Mouse (Mus musculus) liver, embryonic 13.5 days (tissue): Measurements from ENCODE around the gene Ivd. TPM values are rescaled to one million over a fixed set of nuclear protein-coding genes. Genes with fewer than 3 reads are reported as not detected.

ENCODE experiments used
- ATAC-seq: fragments of 200-750 bp; cut with Nextera tagmentation; 2 replicates; pipeline ENCODE4 v1.8.0; 2017; ENCODE audit warnings: low read depth, mild to moderate bottlenecking, moderate number of reproducible peaks, moderate library complexity
- DNase-seq: peaks from one replicate; pipeline ENCODE4 v3.0.0; 2022
- H3K27ac ChIP-seq: fragments of 300-500 bp; sonication (generic); 2 replicates; pipeline ENCODE4 v1.5.1; 2015; ENCODE audit warnings: moderate library complexity, mild to moderate bottlenecking, inconsistent platforms
- H3K27me3 ChIP-seq: fragments of 300-500 bp; sonication (generic); 2 replicates; pipeline ENCODE4 v1.6.1; 2015; ENCODE audit warnings: mild to moderate bottlenecking, inconsistent platforms
- H3K36me3 ChIP-seq: fragments of 300-500 bp; sonication (generic); 2 replicates; pipeline ENCODE4 v1.6.1; 2015; ENCODE audit warnings: mild to moderate bottlenecking, inconsistent platforms
- H3K4me1 ChIP-seq: fragments of 300-500 bp; sonication (generic); replicated peaks from 2 replicates; pipeline ENCODE4 v1.6.1; 2015; ENCODE audit warnings: inconsistent platforms
- H3K4me2 ChIP-seq: fragments of 300-500 bp; sonication (generic); 2 replicates; pipeline ENCODE4 v1.6.1; 2015; ENCODE audit warnings: inconsistent platforms, mild to moderate bottlenecking, moderate library complexity
- H3K4me3 ChIP-seq: fragments of 300-500 bp; sonication (generic); replicated peaks from 2 replicates; pipeline ENCODE4 v1.5.1; 2015; ENCODE audit warnings: mild to moderate bottlenecking, inconsistent platforms
- H3K9ac ChIP-seq: fragments of 300-500 bp; sonication (generic); 2 replicates; pipeline ENCODE4 v1.6.1; 2015; ENCODE audit warnings: mild to moderate bottlenecking, inconsistent platforms
- H3K9me3 ChIP-seq: fragments of 300-500 bp; sonication (generic); replicated peaks from 2 replicates; pipeline ENCODE4 v1.6.1; 2016; ENCODE audit warnings: inconsistent platforms
- WGBS: fragments of 180-500 bp; shearing (Covaris S2); methylation state at CpG from one replicate; pipeline ENCODE4 v1.1.7; 2015; ENCODE audit not compliant: insufficient replicate concordance; 5-methylcytosine and 5-hydroxymethylcytosine counted together
- polyA plus RNA-seq: library from polyadenylated mRNA; unstranded; fragments of >200 nt; fragmentation: Nextera tagmentation; extraction: Ambion mirVana; gene quantifications from 2 replicates; pipeline ENCODE4 v1.2.1, GENCODE M21; 2015

The Ivd gene
- polyA plus RNA-seq, 1 experiment from 2014 or later, result 26.4 TPM

DNA sequence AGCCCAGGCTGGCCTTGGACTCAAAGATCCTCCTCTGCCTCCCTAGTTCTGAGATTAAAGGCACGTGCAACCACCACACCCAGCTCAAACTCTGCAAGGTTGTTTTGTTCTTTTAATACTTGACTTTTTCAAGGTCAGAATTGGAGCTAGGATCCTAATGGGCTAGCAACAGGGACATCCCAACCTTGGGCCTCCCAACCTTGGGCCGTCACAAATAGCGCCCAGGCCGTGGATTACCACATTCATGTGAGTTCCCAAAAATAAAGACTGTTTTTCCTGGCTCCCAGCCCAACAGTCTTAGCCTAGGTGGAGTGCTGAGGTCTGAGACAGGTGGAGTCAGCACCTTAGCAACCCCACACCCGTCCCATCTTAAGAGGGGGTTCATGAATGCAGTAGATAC is 20.2 kb downstream of the Ivd start:
- Histone ChIP-seq H3K4me3 (no peak overlapping the region), H3K4me2 (no peak overlapping the region), H3K27me3 (peaks cover 13% of the 10 kb centered on the region), H3K9ac (no peak overlapping the region), H3K36me3 (peaks cover 10% of the 10 kb centered on the region; the same call in 1 of the 2 replicates), H3K27ac (0 out of 2 replicates have a peak overlapping the region, but pooled peaks have one; percentile 2), H3K9me3 (no peaks in the 10 kb centered on the region), H3K4me1 (peaks cover 27% of the 10 kb centered on the region)
- no peak for ATAC-seq
- no peak for DNase-seq
- WGBS, result 69% methylated on average over 5 of the region's 5 CpGs

- Histone ChIP-seq H3K4me1 (peaks cover 38% of the 10 kb centered on the region), H3K4me2 (peak overlapping the region; percentile 83), H3K36me3 (peaks cover under 1% of the 10 kb centered on the region; the same call in 1 of the 2 replicates), H3K27ac (peak overlapping the region; percentile 68), H3K4me3 (peak overlapping the region; percentile 59), H3K9me3 (no peaks in the 10 kb centered on the region), H3K9ac (peak overlapping the region; percentile 70), H3K27me3 (peaks cover 13% of the 10 kb centered on the region)
- 3% methylated on average over 32 of the region's 32 CpGs for WGBS
- DNase-seq (peak; percentile 70), ATAC-seq (peak; percentile 46)
Measured at GRCm38 (mm10) chr2:118882840-118883679, 21.3 kb downstream of the Ivd start.

- peaks cover 25% of the 10 kb centered on the region for H3K27me3 ChIP-seq
- peak overlapping the region; percentile 68 for H3K9ac ChIP-seq
- peaks cover 51% of the 10 kb centered on the region for H3K4me1 ChIP-seq
- H3K27ac ChIP-seq, result peak overlapping the region; percentile 94
- H3K9me3 ChIP-seq, result no peaks in the 10 kb centered on the region
- H3K4me3 ChIP-seq, result peak overlapping the region; percentile 51
- ATAC-seq (peak; percentile 63), DNase-seq (no peak)
- 37% methylated on average over 13 of the region's 13 CpGs for WGBS
- H3K36me3 ChIP-seq, result no peaks in the 10 kb centered on the region
- peak overlapping the region; percentile 79 for H3K4me2 ChIP-seq
Measured at GRCm38 (mm10) chr2:118887440-118887839, 25.7 kb downstream of the Ivd start.

DNA sequence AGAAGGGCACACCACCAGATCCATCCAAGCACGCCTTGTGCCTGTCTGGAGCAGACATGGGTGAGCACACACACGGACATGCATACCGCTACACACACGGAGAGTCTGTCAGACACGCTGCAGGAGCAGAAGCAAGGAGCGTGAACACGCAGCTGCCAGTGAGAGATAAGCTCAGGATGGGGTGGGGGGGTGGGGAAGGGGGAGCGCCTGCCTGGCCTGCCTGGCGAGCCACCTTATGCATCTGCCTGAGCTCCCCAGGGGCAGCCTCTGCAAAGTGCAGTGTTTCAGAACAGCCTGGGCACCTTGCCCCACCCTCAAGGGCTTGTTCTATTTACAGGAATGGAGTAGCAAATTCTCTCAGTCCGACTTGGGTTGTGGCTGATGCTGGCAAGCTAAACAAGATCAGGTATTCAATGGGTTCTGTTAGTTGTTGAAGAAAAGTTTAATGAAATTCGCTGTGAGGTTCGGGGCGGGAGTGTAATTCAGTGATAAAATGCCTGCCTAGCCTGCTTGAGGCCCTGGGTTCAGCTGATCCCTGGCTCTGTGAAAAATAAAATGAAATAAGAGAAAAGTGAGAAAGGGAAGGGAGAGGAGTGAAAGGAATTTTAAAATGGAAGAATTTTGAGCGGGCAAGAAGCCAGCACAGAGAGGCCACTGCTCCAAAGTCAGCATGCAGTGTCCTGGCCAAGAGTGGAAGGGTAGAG is 26.2 kb downstream of the Ivd start:
- ATAC-seq, result peak; percentile 93
- peak overlapping the region; percentile 51 for H3K4me3 ChIP-seq
- 10% methylated on average over 14 of the region's 14 CpGs for WGBS

DNA sequence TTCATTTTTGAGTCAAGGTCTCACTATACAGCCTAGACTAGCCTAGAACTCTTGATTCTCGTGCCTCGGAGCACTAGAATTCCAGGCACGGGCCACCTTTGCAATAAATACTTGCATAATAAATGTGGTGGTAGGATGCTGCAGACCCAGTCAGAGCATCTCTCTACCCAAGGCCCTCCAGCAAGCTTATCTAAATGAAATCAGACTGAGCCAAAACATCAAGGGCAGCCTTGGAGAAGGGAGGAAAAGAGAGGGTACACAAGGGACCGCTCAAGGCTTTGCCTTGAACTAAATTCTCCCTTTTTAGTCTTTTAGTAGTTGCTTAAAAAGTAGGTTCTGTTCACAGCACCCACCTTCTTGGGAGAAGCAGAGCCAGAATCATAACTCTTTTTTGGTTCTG is 29.4 kb downstream of the Ivd start:
- H3K9ac ChIP-seq, result no peak overlapping the region
- WGBS, result 87% methylated on average over 4 of the region's 4 CpGs
- no peak for ATAC-seq
- H3K9me3 ChIP-seq, result no peaks in the 10 kb centered on the region
- H3K27ac ChIP-seq, result no peak overlapping the region
- peaks cover 44% of the 10 kb centered on the region for H3K4me1 ChIP-seq
- DNase-seq, result no peak
- H3K36me3 ChIP-seq, result no peaks in the 10 kb centered on the region
- peaks cover 50% of the 10 kb centered on the region for H3K27me3 ChIP-seq
- H3K4me2 ChIP-seq, result no peak overlapping the region
- H3K4me3 ChIP-seq, result no peak overlapping the region

More for the DNA sequence above, 26.2 kb downstream of the Ivd start:
- peaks cover 50% of the 10 kb centered on the region for H3K4me1 ChIP-seq
- H3K27me3 ChIP-seq, result peaks cover 31% of the 10 kb centered on the region
- H3K9me3 ChIP-seq, result no peaks in the 10 kb centered on the region
- H3K36me3 ChIP-seq, result no peaks in the 10 kb centered on the region
- peak overlapping the region; percentile 79 for H3K4me2 ChIP-seq
- H3K27ac ChIP-seq, result peak overlapping the region; percentile 94
- peak overlapping the region; percentile 68 for H3K9ac ChIP-seq
- DNase-seq, result peak; percentile 76

GRCm38 (mm10) chr2:118895990-118896913 is 34.5 kb downstream of the Ivd start:
- ATAC-seq, result no peak
- Histone ChIP-seq H3K4me1 (peaks cover 43% of the 10 kb centered on the region), H3K4me3 (peak overlapping the region; percentile 51), H3K4me2 (peak overlapping the region; percentile 69), H3K27me3 (peaks cover 97% of the 10 kb centered on the region), H3K36me3 (no peaks in the 10 kb centered on the region), H3K27ac (no peak overlapping the region), H3K9me3 (no peaks in the 10 kb centered on the region), H3K9ac (peak overlapping the region; percentile 50)
- no peak for DNase-seq
- 2% methylated on average over 38 of the region's 38 CpGs for WGBS

DNA sequence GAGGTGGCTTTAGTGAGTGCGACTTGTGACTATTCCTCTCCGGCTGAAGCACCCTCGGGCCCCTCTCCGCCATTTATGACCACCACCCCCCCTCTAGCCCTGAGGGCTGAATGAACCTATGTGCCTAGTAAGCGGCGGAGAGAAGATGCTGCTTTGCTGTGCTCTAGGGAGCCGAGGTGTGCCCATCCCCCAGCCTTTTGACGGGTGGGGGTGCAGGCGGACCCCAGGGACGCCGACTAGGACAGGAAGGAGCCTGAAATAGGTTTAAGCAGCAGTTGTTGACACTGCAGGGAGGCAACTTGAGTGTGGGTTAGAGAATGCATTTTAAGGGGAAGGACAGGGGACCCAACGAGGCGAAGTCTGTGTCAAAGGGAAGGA is 35.1 kb downstream of the Ivd start:
- ATAC-seq (no peak), DNase-seq (no peak)
- Histone ChIP-seq H3K27ac (no peak overlapping the region), H3K4me3 (peak overlapping the region; percentile 51), H3K4me2 (peak overlapping the region; percentile 69), H3K9me3 (no peaks in the 10 kb centered on the region), H3K9ac (peak overlapping the region; percentile 50), H3K36me3 (no peaks in the 10 kb centered on the region), H3K27me3 (peaks cover 91% of the 10 kb centered on the region), H3K4me1 (peaks cover 43% of the 10 kb centered on the region)
- under 1% methylated on average over 13 of the region's 13 CpGs for WGBS

DNA sequence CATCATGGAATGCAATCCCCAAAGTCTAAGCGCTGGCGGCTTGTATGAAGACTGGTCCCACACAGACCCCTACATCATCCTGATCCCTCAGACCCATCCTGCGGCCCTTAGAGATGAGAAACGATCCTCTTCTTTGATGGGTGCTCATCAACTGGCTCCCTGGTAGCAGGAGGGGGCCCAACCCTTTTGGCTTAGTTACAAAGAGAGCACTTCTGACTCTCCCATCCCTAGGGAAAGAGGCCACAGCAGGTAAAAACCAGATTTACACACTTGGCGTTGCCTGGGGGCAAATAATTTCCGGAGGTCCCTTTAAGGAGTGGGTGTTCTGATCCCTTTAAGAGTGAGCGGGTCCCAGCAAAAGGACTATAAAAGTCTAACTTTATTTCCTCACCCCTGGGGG is 35.6 kb downstream of the Ivd start:
- 5% methylated on average over 7 of the region's 7 CpGs for WGBS

DNA sequence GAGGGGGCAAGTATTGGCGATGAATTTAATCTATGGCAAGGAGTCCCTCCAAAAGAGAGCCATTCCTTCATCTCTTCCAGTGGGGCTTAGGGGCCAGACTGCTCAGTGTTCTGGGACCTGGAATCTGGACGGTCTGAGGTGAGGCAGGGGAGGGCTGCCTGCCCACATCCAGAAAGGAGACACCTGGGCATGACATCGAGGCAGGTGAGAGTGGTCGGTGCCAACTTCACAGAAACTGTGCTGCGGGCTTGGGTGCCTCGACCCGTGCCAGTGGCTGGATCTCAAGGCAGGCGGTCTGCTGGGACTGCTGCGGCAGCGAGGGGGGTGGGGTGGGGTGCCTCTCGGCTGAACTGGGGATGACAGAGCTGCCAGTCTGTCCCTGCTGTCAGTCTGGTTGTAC is 36.1 kb downstream of the Ivd start:
- Histone ChIP-seq H3K27ac (no peak overlapping the region), H3K4me1 (peaks cover 49% of the 10 kb centered on the region), H3K4me3 (no peak overlapping the region), H3K27me3 (peaks cover 87% of the 10 kb centered on the region), H3K9ac (no peak overlapping the region), H3K4me2 (no peak overlapping the region), H3K9me3 (no peaks in the 10 kb centered on the region), H3K36me3 (no peaks in the 10 kb centered on the region)
- 9% methylated on average over 11 of the region's 11 CpGs for WGBS
- DNase-seq, result no peak
- no peak for ATAC-seq

More for the DNA sequence above, 35.6 kb downstream of the Ivd start:
- Histone ChIP-seq H3K27ac (no peak overlapping the region), H3K4me3 (peak overlapping the region; percentile 51), H3K9ac (no peak overlapping the region), H3K9me3 (no peaks in the 10 kb centered on the region), H3K4me2 (peak overlapping the region; percentile 69), H3K27me3 (peaks cover 87% of the 10 kb centered on the region), H3K4me1 (peaks cover 47% of the 10 kb centered on the region), H3K36me3 (no peaks in the 10 kb centered on the region)
- ATAC-seq (no peak), DNase-seq (no peak)

DNA sequence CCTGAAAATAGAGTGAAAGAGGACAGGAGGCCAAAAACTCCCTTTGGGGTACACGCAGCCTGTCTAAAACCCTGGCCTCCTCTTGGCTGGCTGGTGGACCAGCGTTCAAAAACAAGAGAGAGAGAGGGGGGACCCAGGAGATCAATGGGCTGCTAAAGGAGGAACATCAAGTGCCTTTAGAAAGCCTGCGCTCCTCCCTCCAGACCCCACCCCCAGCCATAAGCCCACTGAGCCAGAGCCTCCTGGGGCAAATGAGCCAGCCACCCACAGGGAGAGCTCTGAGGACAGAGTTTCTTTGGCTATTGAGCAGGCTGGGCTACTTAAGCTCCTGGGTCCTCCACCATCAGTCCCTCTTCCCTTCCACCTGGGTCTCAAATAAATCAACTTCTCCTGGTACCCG is 37.0 kb downstream of the Ivd start:
- no peaks in the 10 kb centered on the region for H3K9me3 ChIP-seq
- no peak overlapping the region for H3K27ac ChIP-seq
- ATAC-seq (no peak), DNase-seq (no peak)
- H3K27me3 ChIP-seq, result peaks cover 84% of the 10 kb centered on the region
- no peak overlapping the region for H3K4me3 ChIP-seq
- WGBS, result 16% methylated on average over 4 of the region's 4 CpGs
- no peak overlapping the region for H3K4me2 ChIP-seq
- peaks cover 55% of the 10 kb centered on the region for H3K4me1 ChIP-seq
- no peak overlapping the region for H3K9ac ChIP-seq
- H3K36me3 ChIP-seq, result no peaks in the 10 kb centered on the region

GRCm38 (mm10) chr2:118899306-118899705 is 37.6 kb downstream of the Ivd start:
- no peak overlapping the region for H3K4me2 ChIP-seq
- no peaks in the 10 kb centered on the region for H3K9me3 ChIP-seq
- H3K4me3 ChIP-seq, result no peak overlapping the region
- H3K4me1 ChIP-seq, result peaks cover 60% of the 10 kb centered on the region
- ATAC-seq (no peak), DNase-seq (no peak)
- peaks cover 83% of the 10 kb centered on the region for H3K27me3 ChIP-seq
- WGBS, result 30% methylated on average over 7 of the region's 7 CpGs
- no peak overlapping the region for H3K27ac ChIP-seq
- no peaks in the 10 kb centered on the region for H3K36me3 ChIP-seq
- H3K9ac ChIP-seq, result no peak overlapping the region
